12 mouse cellular contexts compared by ENCODE assay signal in genomic region chr1:170056214-170056613, GRCm38 (mm10). TPM values are rescaled to one million over a fixed set of nuclear protein-coding genes. Genes with fewer than 3 reads are reported as not detected.
DNase-seq lines count a peak whose midpoint lies in the region; ATAC-seq and TF ChIP-seq lines count a peak whose summit lies in the region.
"Had no signal": no experiment of that assay in that cellular context is flagged by ENCODE, and none has a peak within 500 bp of the region (broad histone marks: within the 10 kb centered on the region; RNA-seq: fewer than 3 reads in every experiment).

No protein-coding gene starts in this region.

- DNase-seq in lung, postnatal 0 days (ENCODE audit: low spot score), result no peak
- DNase-seq in lung, adult 2 months, result no peak
- peak; percentile 72 for DNase-seq in gastrocnemius, postnatal 25 days
- peak; percentile 7 for DNase-seq in hindbrain, postnatal 0 days (ENCODE audit: low spot score)
- peak; percentile 16 for DNase-seq in lung, postnatal 36 days
- no peak for DNase-seq in ovary, adult 18-20 months (ENCODE audit: low spot score)
- DNase-seq: cerebellum, adult 8-10 months had no signal

- no peaks in the 10 kb centered on the region for H3K9me3 ChIP-seq in lung, postnatal 0 days (ENCODE audit: low read length)
- no peaks in the 10 kb centered on the region for H3K9me3 ChIP-seq in hindbrain, postnatal 0 days (ENCODE audit: low read length)
- no peaks in the 10 kb centered on the region for H3K9me3 ChIP-seq in forebrain, embryonic 15.5 days
- H3K9me3 ChIP-seq in liver, embryonic 12.5 days (replicated peaks), result no peaks in the 10 kb centered on the region; the same call in 1 of the 2 replicates
- H3K9me3 ChIP-seq: embryonic facial prominence, embryonic 15.5 days had no signal

- H3K27me3 ChIP-seq in lung, postnatal 0 days (replicated peaks; ENCODE audit: insufficient read depth, low read length), result no peaks in the 10 kb centered on the region
- no peaks in the 10 kb centered on the region for H3K27me3 ChIP-seq in hindbrain, postnatal 0 days (ENCODE audit: insufficient read depth, low read length)
- no peaks in the 10 kb centered on the region for H3K27me3 ChIP-seq in forebrain, embryonic 15.5 days
- H3K27me3 ChIP-seq in liver, embryonic 12.5 days (replicated peaks), result no peaks in the 10 kb centered on the region
- H3K27me3 ChIP-seq: embryonic facial prominence, embryonic 15.5 days had no signal

- TF ChIP-seq POLR2A in lung, adult 2 months (IDR thresholded peaks at IDR 0.05; ENCODE audit: borderline replicate concordance, extremely low read depth, low read depth, low read length), result no peak

- no peak overlapping the region for H3K27ac ChIP-seq in lung, postnatal 0 days (ENCODE audit: low read length)
- H3K27ac ChIP-seq in hindbrain, postnatal 0 days, result no peak overlapping the region
- no peak overlapping the region for H3K27ac ChIP-seq in forebrain, embryonic 15.5 days (replicated peaks)
- H3K27ac ChIP-seq in liver, embryonic 12.5 days, result no peak overlapping the region
- H3K27ac ChIP-seq: layer of hippocampus, adult 2 months had no signal

- TF ChIP-seq EP300 in lung, postnatal 0 days (IDR thresholded peaks at IDR 0.05), result no peak

- no peak overlapping the region for H3K4me3 ChIP-seq in lung, postnatal 0 days (ENCODE audit: low read depth, low read length)
- H3K4me3 ChIP-seq in lung, adult 2 months (replicated peaks; ENCODE audit: extremely low read depth, low read depth, low read length), result no peak overlapping the region
- no peak overlapping the region for H3K4me3 ChIP-seq in hindbrain, postnatal 0 days (ENCODE audit: low read length)
- H3K4me3 ChIP-seq in forebrain, embryonic 15.5 days, result no peak overlapping the region
- H3K4me3 ChIP-seq in liver, embryonic 12.5 days, result no peak overlapping the region
- H3K4me3 ChIP-seq: embryonic facial prominence, embryonic 15.5 days; layer of hippocampus, adult 2 months had no signal

- TF ChIP-seq CTCF in lung, postnatal 0 days (IDR thresholded peaks at IDR 0.05), result no peak
- TF ChIP-seq CTCF in lung, adult 2 months (IDR thresholded peaks at IDR 0.05; ENCODE audit: insufficient read depth, low read length), result no peak
- no peak for TF ChIP-seq CTCF in hindbrain, postnatal 0 days (IDR thresholded peaks at IDR 0.05; ENCODE audit: low read depth)

- no peak overlapping the region for H3K9ac ChIP-seq in lung, postnatal 0 days (replicated peaks; ENCODE audit: low read depth)
- H3K9ac ChIP-seq in hindbrain, postnatal 0 days (replicated peaks; ENCODE audit: low read length), result no peak overlapping the region
- no peak overlapping the region for H3K9ac ChIP-seq in forebrain, embryonic 15.5 days (replicated peaks)
- no peak overlapping the region for H3K9ac ChIP-seq in liver, embryonic 12.5 days
- H3K9ac ChIP-seq: embryonic facial prominence, embryonic 15.5 days had no signal

- H3K4me1 ChIP-seq in lung, postnatal 0 days (ENCODE audit: insufficient read depth, low read depth, low read length), result no peaks in the 10 kb centered on the region
- no peaks in the 10 kb centered on the region; the same call in 1 of the 2 replicates for H3K4me1 ChIP-seq in lung, adult 2 months (ENCODE audit: control insufficient read depth, insufficient read depth, low read length)
- H3K4me1 ChIP-seq in hindbrain, postnatal 0 days (ENCODE audit: insufficient read depth, low read length), result no peaks in the 10 kb centered on the region
- no peaks in the 10 kb centered on the region for H3K4me1 ChIP-seq in forebrain, embryonic 15.5 days
- peaks cover 16% of the 10 kb centered on the region for H3K4me1 ChIP-seq in liver, embryonic 12.5 days

- peak; percentile 22; the same call in 1 of the 2 replicates for ATAC-seq in lung, postnatal 0 days
- ATAC-seq in hindbrain, postnatal 0 days, result 0 out of 2 replicates have a peak, but pooled peaks have one; percentile 43
- no peak for ATAC-seq in forebrain, embryonic 15.5 days (replicated peaks)
- no peak for ATAC-seq in liver, embryonic 12.5 days
- ATAC-seq: activated CD4-positive, CD25-positive, alpha-beta regulatory T cell, adult 4 months had no signal

- H3K4me2 ChIP-seq in lung, postnatal 0 days (replicated peaks; ENCODE audit: low read depth, low read length), result no peak overlapping the region
- H3K4me2 ChIP-seq in hindbrain, postnatal 0 days (ENCODE audit: low read depth, low read length), result no peak overlapping the region
- H3K4me2 ChIP-seq in forebrain, embryonic 15.5 days (replicated peaks), result no peak overlapping the region
- H3K4me2 ChIP-seq in liver, embryonic 12.5 days, result no peak overlapping the region
- H3K4me2 ChIP-seq: embryonic facial prominence, embryonic 15.5 days had no signal

- H3K36me3 ChIP-seq in lung, postnatal 0 days (ENCODE audit: insufficient read depth, low read length), result no peaks in the 10 kb centered on the region
- H3K36me3 ChIP-seq in hindbrain, postnatal 0 days (ENCODE audit: insufficient read depth, low read length), result no peaks in the 10 kb centered on the region
- H3K36me3 ChIP-seq in forebrain, embryonic 15.5 days, result no peaks in the 10 kb centered on the region
- H3K36me3 ChIP-seq in liver, embryonic 12.5 days, result no peaks in the 10 kb centered on the region
- H3K36me3 ChIP-seq: embryonic facial prominence, embryonic 15.5 days had no signal

- WGBS in lung, postnatal 0 days, result 62% methylated on average over 6 of the region's 6 CpGs
- 63% methylated on average over 6 of the region's 6 CpGs for WGBS in lung, adult 2 months
- 40% methylated on average over 6 of the region's 6 CpGs for WGBS in hindbrain, postnatal 0 days
- 57% methylated on average over 6 of the region's 6 CpGs for WGBS in forebrain, embryonic 15.5 days
- WGBS in liver, embryonic 12.5 days (ENCODE audit: insufficient replicate concordance), result 74% methylated on average over 6 of the region's 6 CpGs

RNA-seq across cellular contexts. Expression of gene Ddr2, which starts 54.3 kb away (rescaled TPM):
- polyA plus RNA-seq in lung, postnatal 0 days (2015; fragmentation: Nextera tagmentation; extraction: Ambion mirVana), result 20.6 and 23.7 TPM in 2 replicates
- polyA plus RNA-seq in lung, adult 2 months (2012; rRNA removed), result 31.3 and 42.6 TPM in 2 replicates
- 10 to 100 TPM; 18.3 to 30.9 TPM for total RNA-seq in gastrocnemius, postnatal 25 days (2021)
- total RNA-seq in hindbrain, postnatal 0 days (2014; rRNA removed), result 5.4 and 8.5 TPM in 2 replicates
- polyA plus RNA-seq in hindbrain, postnatal 0 days (2015; fragmentation: Nextera tagmentation; extraction: Ambion mirVana), result 9.6 and 9.9 TPM in 2 replicates
- polyA plus RNA-seq in forebrain, embryonic 15.5 days (2015; fragmentation: Nextera tagmentation; extraction: Ambion mirVana), result 8.1 and 8.5 TPM in 2 replicates
- 2.4 and 3.1 TPM in 2 replicates for polyA plus RNA-seq in liver, embryonic 12.5 days (2016; fragmentation: Nextera tagmentation; extraction: Ambion mirVana)

Comparison
In these comparisons a context has a peak if more than half of its experiments do, and no peak if none do; other contexts are left out.
1. DNase-seq: peak in gastrocnemius, postnatal 25 days (single experiment), hindbrain, postnatal 0 days (single experiment) and lung, postnatal 36 days (single experiment); none in lung, postnatal 0 days (single experiment), lung, adult 2 months (single experiment) and ovary, adult 18-20 months (single experiment).
2. ATAC-seq: peak in lung, postnatal 0 days (single experiment) and hindbrain, postnatal 0 days (single experiment); none in forebrain, embryonic 15.5 days (single experiment) and liver, embryonic 12.5 days (single experiment).